Mouse (Mus musculus) forebrain, embryonic 11.5 days (tissue): ENCODE data around the gene Tmem63a. TPM values are rescaled to one million over a fixed set of nuclear protein-coding genes. Genes with fewer than 3 reads are reported as not detected.
A peak's percentile ranks its signal among the peaks of the same experiment; 100 is the strongest.

Experiments used
- ATAC-seq: fragments of 200-750 bp; cut with Nextera tagmentation; replicated peaks from 2 replicates; pipeline ENCODE4 v1.8.0; 2017; ENCODE audit warnings: moderate TSS enrichment; ENCODE audit not compliant: low FRiP score
- DNase-seq: peaks from one replicate; pipeline ENCODE4 v3.0.0-alpha.2; 2017; ENCODE audit warnings: low spot score
- H3K27ac ChIP-seq: fragments of 300-500 bp; sonication (generic); 2 replicates; pipeline ENCODE4 v1.5.1; 2014; ENCODE audit warnings: low read depth, low read length
- H3K27me3 ChIP-seq: fragments of 300-500 bp; sonication (generic); 2 replicates; pipeline ENCODE4 v1.6.1; 2014; ENCODE audit warnings: mild to moderate bottlenecking, low read length, mixed read lengths; ENCODE audit not compliant: control insufficient read depth, insufficient read depth
- H3K36me3 ChIP-seq: fragments of 300-500 bp; sonication (generic); 2 replicates; pipeline ENCODE4 v1.6.1; 2014; ENCODE audit warnings: mild to moderate bottlenecking, low read length, moderate library complexity, mixed read lengths; ENCODE audit not compliant: control insufficient read depth, insufficient read depth
- H3K4me1 ChIP-seq: fragments of 300-500 bp; sonication (generic); replicated peaks from 2 replicates; pipeline ENCODE4 v1.6.1; 2014; ENCODE audit warnings: low read length, mixed read lengths; ENCODE audit not compliant: control insufficient read depth, insufficient read depth
- H3K4me2 ChIP-seq: fragments of 300-500 bp; sonication (generic); 2 replicates; pipeline ENCODE4 v1.6.1; 2014; ENCODE audit warnings: low read depth, mild to moderate bottlenecking, low read length, moderate library complexity, mixed read lengths; ENCODE audit not compliant: severe bottlenecking
- H3K4me3 ChIP-seq: fragments of 300-500 bp; sonication (generic); 2 replicates; pipeline ENCODE4 v1.5.1; 2014; ENCODE audit warnings: low read depth, low read length
- H3K9ac ChIP-seq: fragments of 300-500 bp; sonication (generic); 2 replicates; pipeline ENCODE4 v1.6.1; 2014; ENCODE audit warnings: low read length
- H3K9me3 ChIP-seq: fragments of 300-500 bp; sonication (generic); 2 replicates; pipeline ENCODE4 v1.6.1; 2016; ENCODE audit warnings: low read length, mixed read lengths; ENCODE audit not compliant: control insufficient read depth
- WGBS: fragments of 180-500 bp; shearing (Covaris S2); extraction: QIAGEN DNeasy Blood & Tissue Kit; methylation state at CpG from one replicate; pipeline ENCODE4 v1.1.7; 2014; 5-methylcytosine and 5-hydroxymethylcytosine counted together
- polyA plus RNA-seq: library from polyadenylated mRNA; unstranded; fragments of >200 nt; fragmentation: Nextera tagmentation; extraction: Ambion mirVana; gene quantifications from 2 replicates; pipeline ENCODE4 v1.2.1, GENCODE M21; 2014

The Tmem63a gene
- polyA plus RNA-seq, 1 experiment from 2014 or later, result 2.7 TPM

GRCm38 (mm10) chr1:180916425-180916824 lies 25.7 kb upstream of the Tmem63a start:
- no peaks in the 10 kb centered on the region for H3K36me3 ChIP-seq
- H3K27me3 ChIP-seq, result no peaks in the 10 kb centered on the region
- ATAC-seq (no peak), DNase-seq (no peak)
- H3K9ac ChIP-seq, result no peak overlapping the region
- H3K9me3 ChIP-seq, result no peaks in the 10 kb centered on the region
- no peak overlapping the region for H3K4me3 ChIP-seq
- no peak overlapping the region for H3K27ac ChIP-seq
- 91% methylated on average over 11 of the region's 11 CpGs for WGBS
- no peaks in the 10 kb centered on the region for H3K4me1 ChIP-seq
- no peak overlapping the region for H3K4me2 ChIP-seq

DNA sequence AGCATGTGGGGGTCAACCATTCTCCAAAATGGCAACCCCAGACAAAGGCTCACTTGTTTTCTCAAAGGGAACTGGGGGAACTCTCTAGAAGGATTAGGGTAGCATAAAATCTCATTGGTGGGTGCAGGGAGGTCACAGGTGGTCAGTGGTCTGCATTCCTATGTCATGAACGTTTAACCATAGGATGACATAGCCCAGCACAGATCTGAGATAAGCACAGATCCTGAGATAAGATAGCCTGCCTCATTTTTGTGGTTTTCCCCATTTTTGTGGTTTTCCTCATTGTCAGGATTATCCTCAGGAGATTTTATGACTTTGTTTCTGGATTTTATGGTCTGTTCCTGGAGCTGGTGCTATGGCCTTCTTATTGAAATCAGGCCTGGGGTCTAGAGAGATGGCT lies 25.1 kb upstream of the Tmem63a start:
- ATAC-seq (no peak), DNase-seq (no peak)
- H3K27ac ChIP-seq, result no peak overlapping the region
- H3K9me3 ChIP-seq, result no peaks in the 10 kb centered on the region
- no peaks in the 10 kb centered on the region for H3K27me3 ChIP-seq
- no peaks in the 10 kb centered on the region for H3K36me3 ChIP-seq
- WGBS, result 62% methylated on average over 1 of the region's 1 CpGs
- H3K4me1 ChIP-seq, result no peaks in the 10 kb centered on the region
- no peak overlapping the region for H3K4me3 ChIP-seq
- no peak overlapping the region for H3K9ac ChIP-seq
- no peak overlapping the region for H3K4me2 ChIP-seq

- H3K36me3 ChIP-seq, result no peaks in the 10 kb centered on the region
- H3K27me3 ChIP-seq, result no peaks in the 10 kb centered on the region
- no peak overlapping the region for H3K9ac ChIP-seq
- peak; percentile 68 for DNase-seq
- H3K4me3 ChIP-seq, result no peak overlapping the region
- no peak overlapping the region for H3K27ac ChIP-seq
- H3K9me3 ChIP-seq, result no peaks in the 10 kb centered on the region
- no peaks in the 10 kb centered on the region for H3K4me1 ChIP-seq
- no peak for ATAC-seq
- 29% methylated on average over 8 of the region's 8 CpGs for WGBS
- H3K4me2 ChIP-seq, result no peak overlapping the region
Measured at GRCm38 (mm10) chr1:180919686-180920085, 22.5 kb upstream of the Tmem63a start.

DNA sequence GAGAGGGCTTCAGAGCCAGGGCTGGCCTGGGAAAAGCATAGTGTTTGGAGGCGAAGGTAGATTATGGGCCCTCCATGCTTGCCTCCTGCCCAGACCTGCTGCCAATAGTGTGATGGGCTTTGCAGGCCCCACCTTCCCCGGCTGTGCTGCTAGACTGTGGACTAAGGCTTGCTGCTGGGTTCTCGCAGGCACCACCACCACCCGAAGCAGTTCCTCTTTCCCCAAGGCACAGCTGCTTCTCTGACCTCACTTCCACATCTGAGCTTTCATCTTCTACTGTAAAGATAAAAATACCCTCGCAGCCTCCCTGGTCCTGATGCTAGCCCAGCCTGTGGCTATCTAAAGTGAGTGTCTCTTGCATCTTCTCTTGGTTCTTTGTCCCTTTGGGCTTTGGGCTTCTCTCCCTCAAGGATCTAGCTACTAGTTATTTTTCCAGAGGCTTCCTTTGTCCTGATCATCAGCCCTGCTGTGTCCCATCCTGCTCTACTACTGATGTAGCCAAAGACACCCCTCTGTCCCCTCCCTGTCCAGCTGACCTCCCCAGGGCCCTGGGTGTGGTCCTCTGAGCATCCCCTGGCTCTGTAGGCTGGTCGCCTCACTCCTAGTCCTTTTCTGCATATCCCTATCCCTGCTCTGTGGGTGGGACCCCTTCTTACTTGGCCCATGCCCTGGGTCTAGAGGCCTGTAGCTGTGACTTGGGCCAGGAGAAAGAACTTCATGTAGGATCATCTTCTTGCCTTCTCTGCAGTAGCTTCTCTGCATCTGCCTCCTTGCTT lies 19.7 kb upstream of the Tmem63a start:
- Histone ChIP-seq H3K4me3 (no peak overlapping the region), H3K27me3 (no peaks in the 10 kb centered on the region), H3K36me3 (no peaks in the 10 kb centered on the region), H3K9me3 (no peaks in the 10 kb centered on the region), H3K4me2 (no peak overlapping the region), H3K9ac (no peak overlapping the region), H3K4me1 (no peaks in the 10 kb centered on the region), H3K27ac (no peak overlapping the region)
- no peak for ATAC-seq
- no peak for DNase-seq
- 76% methylated on average over 6 of the region's 6 CpGs for WGBS

DNA sequence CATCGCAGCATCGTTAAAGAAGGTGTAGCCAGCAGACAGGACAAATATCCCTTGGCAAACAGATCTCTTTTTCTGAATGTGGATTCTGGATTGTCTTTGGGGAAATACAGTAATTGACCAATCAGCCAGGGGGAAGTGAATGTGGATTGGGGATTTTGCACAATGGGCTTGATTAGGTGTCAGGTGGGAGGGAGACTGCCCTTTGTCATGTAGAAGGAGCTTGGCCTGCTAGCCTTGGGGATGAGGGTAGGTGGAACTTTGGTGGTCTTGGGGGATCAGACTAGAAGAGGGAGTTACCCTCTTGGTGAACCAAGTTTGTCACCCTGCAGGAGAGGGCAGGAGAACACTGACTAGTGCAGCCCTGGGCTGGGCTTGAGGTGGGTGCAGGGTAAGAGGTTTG lies 17.4 kb upstream of the Tmem63a start:
- H3K27ac ChIP-seq, result no peak overlapping the region
- no peaks in the 10 kb centered on the region for H3K4me1 ChIP-seq
- WGBS, result 40% methylated on average over 2 of the region's 2 CpGs
- DNase-seq (no peak), ATAC-seq (no peak)
- no peak overlapping the region for H3K4me3 ChIP-seq
- H3K4me2 ChIP-seq, result no peak overlapping the region
- H3K9ac ChIP-seq, result no peak overlapping the region
- H3K27me3 ChIP-seq, result no peaks in the 10 kb centered on the region
- no peaks in the 10 kb centered on the region for H3K36me3 ChIP-seq
- H3K9me3 ChIP-seq, result no peaks in the 10 kb centered on the region

DNA sequence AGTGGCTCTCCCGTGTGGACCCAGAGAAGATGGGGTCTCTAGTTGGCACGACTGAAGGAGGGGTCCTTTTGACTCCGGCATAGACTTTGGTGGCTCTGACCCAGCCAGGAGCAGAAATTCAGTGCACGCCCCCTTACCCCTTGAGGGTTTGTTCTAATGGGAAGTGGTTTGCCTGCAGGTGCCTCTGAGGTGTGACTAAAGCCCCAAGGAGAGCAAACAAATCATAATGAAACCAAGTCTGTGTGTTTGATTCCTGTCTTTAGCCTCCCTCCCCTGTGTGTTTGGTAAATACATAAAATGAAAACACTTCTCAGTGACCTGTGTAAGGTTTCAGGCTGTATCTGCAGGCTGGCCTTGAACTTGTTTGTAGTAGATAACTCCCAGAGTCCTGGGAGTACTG lies 15.9 kb upstream of the Tmem63a start:
- DNase-seq (no peak), ATAC-seq (no peak)
- H3K9me3 ChIP-seq, result no peaks in the 10 kb centered on the region
- H3K4me1 ChIP-seq, result no peaks in the 10 kb centered on the region
- WGBS, result 71% methylated on average over 4 of the region's 4 CpGs
- no peaks in the 10 kb centered on the region for H3K27me3 ChIP-seq
- H3K4me2 ChIP-seq, result no peak overlapping the region
- no peak overlapping the region for H3K27ac ChIP-seq
- H3K36me3 ChIP-seq, result no peaks in the 10 kb centered on the region
- no peak overlapping the region for H3K9ac ChIP-seq
- no peak overlapping the region for H3K4me3 ChIP-seq

GRCm38 (mm10) chr1:180929599-180929998 lies 12.5 kb upstream of the Tmem63a start:
- H3K27ac ChIP-seq, result no peak overlapping the region
- peaks cover 11% of the 10 kb centered on the region for H3K27me3 ChIP-seq
- no peaks in the 10 kb centered on the region for H3K36me3 ChIP-seq
- no peak for ATAC-seq
- no peak overlapping the region for H3K9ac ChIP-seq
- 77% methylated on average over 2 of the region's 2 CpGs for WGBS
- no peak overlapping the region for H3K4me2 ChIP-seq
- no peak for DNase-seq
- no peaks in the 10 kb centered on the region; the same call in 1 of the 2 replicates for H3K4me1 ChIP-seq
- no peak overlapping the region for H3K4me3 ChIP-seq
- H3K9me3 ChIP-seq, result no peaks in the 10 kb centered on the region

DNA sequence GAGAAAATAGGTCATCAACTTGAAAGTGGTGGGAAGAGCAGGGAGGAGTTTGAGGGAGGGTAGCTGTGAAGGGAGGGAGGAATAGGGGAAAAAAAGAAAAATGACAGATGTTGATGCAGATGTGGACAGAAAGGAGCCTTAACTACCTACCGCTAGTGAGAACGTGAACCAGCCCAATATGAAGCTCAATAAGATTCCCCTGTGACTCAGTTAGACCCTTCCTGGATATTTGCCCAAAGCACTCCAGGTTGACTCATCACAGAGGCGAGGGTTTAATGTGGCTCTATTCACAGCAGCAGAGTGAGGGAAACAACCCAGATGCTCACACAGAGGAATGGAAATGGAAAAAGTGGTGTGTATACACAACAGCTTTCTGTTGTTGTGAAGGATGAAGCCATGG lies 11.0 kb upstream of the Tmem63a start:
- DNase-seq (no peak), ATAC-seq (no peak)
- Histone ChIP-seq H3K9me3 (no peaks in the 10 kb centered on the region), H3K4me3 (no peak overlapping the region), H3K36me3 (no peaks in the 10 kb centered on the region), H3K4me1 (no peaks in the 10 kb centered on the region; the same call in 1 of the 2 replicates), H3K27ac (no peak overlapping the region), H3K27me3 (peaks cover 26% of the 10 kb centered on the region), H3K9ac (no peak overlapping the region), H3K4me2 (no peak overlapping the region)
- WGBS, result 84% methylated on average over 3 of the region's 3 CpGs

DNA sequence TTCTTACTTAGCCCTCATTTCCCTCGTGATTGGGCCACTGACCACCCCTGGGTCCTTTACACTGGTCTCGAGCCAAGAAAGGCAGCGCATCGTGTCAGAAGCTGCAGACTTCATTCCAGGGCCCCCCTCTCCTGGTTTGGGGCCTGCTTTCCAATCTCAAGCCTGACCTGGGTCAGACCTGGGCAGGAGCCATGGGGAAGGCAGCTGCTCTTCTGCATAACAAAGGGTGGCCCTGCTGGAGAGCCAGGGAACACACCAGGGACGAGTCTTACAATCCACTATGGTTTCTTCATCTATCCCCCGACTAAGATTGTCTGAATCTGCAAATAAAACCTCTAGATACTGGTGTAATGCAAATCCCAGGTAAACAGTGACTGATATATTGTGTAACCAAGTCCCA lies 8.5 kb upstream of the Tmem63a start:
- Histone ChIP-seq H3K4me3 (no peak overlapping the region), H3K36me3 (no peaks in the 10 kb centered on the region), H3K4me1 (no peaks in the 10 kb centered on the region; the same call in 1 of the 2 replicates), H3K9ac (no peak overlapping the region), H3K4me2 (no peak overlapping the region), H3K27ac (no peak overlapping the region), H3K9me3 (no peaks in the 10 kb centered on the region), H3K27me3 (peaks cover 40% of the 10 kb centered on the region)
- no peak for ATAC-seq
- 16% methylated on average over 6 of the region's 6 CpGs for WGBS
- no peak for DNase-seq
